Comparison of ENCODE assay signal across 10 mouse cellular contexts in genomic region chr10:127904718-127905446, GRCm38 (mm10). TPM values are rescaled to one million over a fixed set of nuclear protein-coding genes. Genes with fewer than 3 reads are reported as not detected.
DNase-seq lines count a peak whose midpoint lies in the region; ATAC-seq and TF ChIP-seq lines count a peak whose summit lies in the region.
"Had no signal": no experiment of that assay in that cellular context is flagged by ENCODE, and none has a peak within 500 bp of the region (broad histone marks: within the 10 kb centered on the region; RNA-seq: fewer than 3 reads in every experiment).

No protein-coding gene starts in this region.

- TF ChIP-seq CTCF in lung, adult 2 months (IDR thresholded peaks at IDR 0.05; ENCODE audit: insufficient read depth, low read length): no peak
- no peak for TF ChIP-seq CTCF in thymus, adult 2 months (IDR thresholded peaks at IDR 0.05; ENCODE audit: borderline replicate concordance, control insufficient read depth, extremely low read depth, insufficient read depth, low read length, poor library complexity)

- TF ChIP-seq POLR2A in lung, adult 2 months (IDR thresholded peaks at IDR 0.05; ENCODE audit: borderline replicate concordance, extremely low read depth, low read depth, low read length): no peak
- no peak for TF ChIP-seq POLR2A in thymus, adult 2 months (IDR thresholded peaks at IDR 0.05; ENCODE audit: control insufficient read depth, extremely low read depth, insufficient read depth, low read length, poor library complexity)

- H3K36me3 ChIP-seq in intestine, embryonic 15.5 days: no peaks in the 10 kb centered on the region
- no peaks in the 10 kb centered on the region for H3K36me3 ChIP-seq in thymus, adult 2 months (ENCODE audit: control insufficient read depth, insufficient read depth, low read length)

- H3K9ac ChIP-seq in intestine, embryonic 15.5 days: no peak overlapping the region

- no peak overlapping the region for H3K4me3 ChIP-seq in intestine, embryonic 15.5 days (replicated peaks)
- H3K4me3 ChIP-seq in lung, adult 2 months (replicated peaks; ENCODE audit: extremely low read depth, low read depth, low read length): no peak overlapping the region
- H3K4me3 ChIP-seq in thymus, adult 2 months (ENCODE audit: control insufficient read depth, insufficient read depth, low read length): no peak overlapping the region
- H3K4me3 ChIP-seq: heart, adult 2 months had no signal

- no peaks in the 10 kb centered on the region for H3K27me3 ChIP-seq in intestine, embryonic 15.5 days (replicated peaks)
- H3K27me3 ChIP-seq in thymus, adult 2 months (ENCODE audit: control insufficient read depth, insufficient read depth, low read length): no peaks in the 10 kb centered on the region

- peak; percentile 80 for ATAC-seq in intestine, embryonic 15.5 days

- 0 out of 2 replicates have a peak, but pooled peaks cover 4% of the 10 kb centered on the region for H3K4me1 ChIP-seq in intestine, embryonic 15.5 days (replicated peaks)
- peaks cover 3% of the 10 kb centered on the region; the same call in 1 of the 2 replicates for H3K4me1 ChIP-seq in lung, adult 2 months (ENCODE audit: control insufficient read depth, insufficient read depth, low read length)
- H3K4me1 ChIP-seq in thymus, adult 2 months (replicated peaks; ENCODE audit: control insufficient read depth, insufficient read depth, low read length): no peaks in the 10 kb centered on the region

- 53% methylated on average over 7 of the region's 7 CpGs for WGBS in intestine, embryonic 15.5 days
- WGBS in lung, adult 2 months: 43% methylated on average over 7 of the region's 7 CpGs
- 68% methylated on average over 7 of the region's 7 CpGs for WGBS in thymus, adult 2 months

- H3K4me2 ChIP-seq in intestine, embryonic 15.5 days (replicated peaks): no peak overlapping the region

- H3K27ac ChIP-seq in intestine, embryonic 15.5 days: 0 out of 2 replicates have a peak overlapping the region, but pooled peaks have one; percentile 42
- no peak overlapping the region for H3K27ac ChIP-seq in thymus, adult 2 months (ENCODE audit: control insufficient read depth, insufficient read depth, low read length)
- H3K27ac ChIP-seq: heart, adult 2 months had no signal

- DNase-seq in layer of hippocampus, postnatal 10 days (ENCODE audit: low spot score in 2 of 2): peak; percentile 8 to 38
- DNase-seq in layer of hippocampus, postnatal 25 days (ENCODE audit: extremely low spot score in 1 of 2, low spot score in 1 of 2): no peak
- peak; percentile 72 for DNase-seq in adrenal gland, adult 8-10 months
- DNase-seq in lung, adult 2 months: peak; percentile 10
- peak; percentile 29 for DNase-seq in urinary bladder, adult 2 months (ENCODE audit: low spot score)
- DNase-seq in layer of hippocampus, postnatal 36 days: no peak
- DNase-seq in thymus, adult 2 months: no peak

- no peaks in the 10 kb centered on the region for H3K9me3 ChIP-seq in intestine, embryonic 15.5 days

RNA-seq across cellular contexts. Expression of gene Sdr9c7, which starts 6.6 kb away (rescaled TPM):
- total RNA-seq in layer of hippocampus, postnatal 10 days (2021): not detected
- total RNA-seq in layer of hippocampus, postnatal 25 days (2021): not detected
- 1 to 10 TPM in 1 of 4 experiments, under 1 TPM in 3; 0.64 to 1.6 (median 0.72) TPM for total RNA-seq in adrenal gland, adult 8-10 months (2022)
- polyA plus RNA-seq in intestine, embryonic 15.5 days (2015; fragmentation: Nextera tagmentation; extraction: Ambion mirVana): 0.16 and 0.26 TPM in 2 replicates
- 2.9 TPM in 1 of 2 replicates, not detected in the other for polyA plus RNA-seq in lung, adult 2 months (2012; rRNA removed)
- 0.07 and 0.24 TPM in 2 replicates for polyA plus RNA-seq in urinary bladder, adult 2 months (2012; rRNA removed)
- not detected for total RNA-seq in layer of hippocampus, postnatal 36 days (2021)
- polyA plus RNA-seq in thymus, adult 2 months (2012; rRNA removed): 0.52 and 1.3 TPM in 2 replicates
- total RNA-seq: heart, adult 2 months had no signal
- polyA plus RNA-seq: heart, adult 2 months; liver, embryonic 16.5 days had no signal

RNA-seq across cellular contexts. Expression of gene Rdh7, which starts 16.3 kb away (rescaled TPM):
- not detected for total RNA-seq in layer of hippocampus, postnatal 10 days (2021)
- not detected for total RNA-seq in layer of hippocampus, postnatal 25 days (2021)
- under 1 TPM in 2 of 4 experiments, not detected in 2; 0.19 to 0.20 TPM for total RNA-seq in adrenal gland, adult 8-10 months (2022)
- 0.35 and 0.63 TPM in 2 replicates for polyA plus RNA-seq in intestine, embryonic 15.5 days (2015; fragmentation: Nextera tagmentation; extraction: Ambion mirVana)
- polyA plus RNA-seq in lung, adult 2 months (2012; rRNA removed): 0.12 and 0.72 TPM in 2 replicates
- polyA plus RNA-seq in urinary bladder, adult 2 months (2012; rRNA removed): 0.10 TPM in 1 of 2 replicates, not detected in the other
- not detected for total RNA-seq in layer of hippocampus, postnatal 36 days (2021)
- polyA plus RNA-seq in thymus, adult 2 months (2012; rRNA removed): 0.11 and 1.7 TPM in 2 replicates
- total RNA-seq: heart, adult 2 months had no signal
- polyA plus RNA-seq: heart, adult 2 months had no signal

RNA-seq across cellular contexts. Expression of gene Rdh16f2, which starts 38.6 kb away (rescaled TPM):
- total RNA-seq in layer of hippocampus, postnatal 10 days (2021): not detected
- not detected for total RNA-seq in layer of hippocampus, postnatal 25 days (2021)
- total RNA-seq in adrenal gland, adult 8-10 months (2022): not detected
- 0.19 and 0.34 TPM in 2 replicates for polyA plus RNA-seq in intestine, embryonic 15.5 days (2015; fragmentation: Nextera tagmentation; extraction: Ambion mirVana)
- not detected in 2 replicates for polyA plus RNA-seq in lung, adult 2 months (2012; rRNA removed)
- not detected in 2 replicates for polyA plus RNA-seq in urinary bladder, adult 2 months (2012; rRNA removed)
- total RNA-seq in layer of hippocampus, postnatal 36 days (2021): not detected
- 0.32 TPM in 1 of 2 replicates, not detected in the other for polyA plus RNA-seq in thymus, adult 2 months (2012; rRNA removed)
- total RNA-seq: heart, adult 2 months had no signal
- polyA plus RNA-seq: heart, adult 2 months had no signal

RNA-seq across cellular contexts. Expression of gene Rdh19, which starts 55.2 kb away (rescaled TPM):
- total RNA-seq in layer of hippocampus, postnatal 10 days (2021): not detected
- total RNA-seq in layer of hippocampus, postnatal 25 days (2021): not detected
- under 1 TPM in 3 of 4 experiments, not detected in 1; 0.20 to 0.38 (median 0.24) TPM for total RNA-seq in adrenal gland, adult 8-10 months (2022)
- not detected in 2 replicates for polyA plus RNA-seq in intestine, embryonic 15.5 days (2015; fragmentation: Nextera tagmentation; extraction: Ambion mirVana)
- polyA plus RNA-seq in lung, adult 2 months (2012; rRNA removed): not detected in 2 replicates
- polyA plus RNA-seq in urinary bladder, adult 2 months (2012; rRNA removed): not detected in 2 replicates
- total RNA-seq in layer of hippocampus, postnatal 36 days (2021): not detected
- not detected in 2 replicates for polyA plus RNA-seq in thymus, adult 2 months (2012; rRNA removed)
- total RNA-seq: heart, adult 2 months had no signal
- polyA plus RNA-seq: heart, adult 2 months; liver, embryonic 16.5 days had no signal

Comparison
In these comparisons a context has a peak if more than half of its experiments do, and no peak if none do; other contexts are left out.
1. DNase-seq: peak in layer of hippocampus, postnatal 10 days (2 of 2), adrenal gland, adult 8-10 months (single experiment), lung, adult 2 months (single experiment) and urinary bladder, adult 2 months (single experiment); none in layer of hippocampus, postnatal 25 days (0 of 2), layer of hippocampus, postnatal 36 days (0 of 2) and thymus, adult 2 months (single experiment).